In genomic region chr11:70021264-70022132, GRCm38 (mm10) we compare ENCODE assay signal across 8 mouse cellular contexts. TPM values are rescaled to one million over a fixed set of nuclear protein-coding genes. Genes with fewer than 3 reads are reported as not detected.
A peak's percentile ranks its signal among the peaks of the same experiment; 100 is the strongest.
DNase-seq lines count a peak whose midpoint lies in the region; ATAC-seq and TF ChIP-seq lines count a peak whose summit lies in the region.

No protein-coding gene starts in this region.

- no peaks in the 10 kb centered on the region for H3K36me3 ChIP-seq in hindbrain, embryonic 10.5 days
- no peaks in the 10 kb centered on the region for H3K36me3 ChIP-seq in lung, postnatal 0 days (ENCODE audit: insufficient read depth, low read length)

- H3K4me1 ChIP-seq in hindbrain, embryonic 10.5 days (replicated peaks) = peaks cover 96% of the 10 kb centered on the region
- H3K4me1 ChIP-seq in lung, postnatal 0 days (ENCODE audit: insufficient read depth, low read depth, low read length) = peaks cover 6% of the 10 kb centered on the region; the same call in 1 of the 2 replicates

- H3K27me3 ChIP-seq in hindbrain, embryonic 10.5 days (ENCODE audit: insufficient read depth, poor library complexity, severe bottlenecking) = no peaks in the 10 kb centered on the region
- no peaks in the 10 kb centered on the region for H3K27me3 ChIP-seq in lung, postnatal 0 days (replicated peaks; ENCODE audit: insufficient read depth, low read length)

- TF ChIP-seq EP300 in lung, postnatal 0 days (IDR thresholded peaks at IDR 0.05) = no peak

- H3K4me3 ChIP-seq in hindbrain, embryonic 10.5 days = peak overlapping the region; percentile 74
- peak overlapping the region; percentile 41 for H3K4me3 ChIP-seq in lung, postnatal 0 days (ENCODE audit: low read depth, low read length)

- no peak overlapping the region for H3K9ac ChIP-seq in lung, postnatal 0 days (replicated peaks; ENCODE audit: low read depth)

- H3K9me3 ChIP-seq in hindbrain, embryonic 10.5 days = no peaks in the 10 kb centered on the region
- no peaks in the 10 kb centered on the region for H3K9me3 ChIP-seq in lung, postnatal 0 days (ENCODE audit: low read length)

- TF ChIP-seq CTCF in lung, postnatal 0 days (IDR thresholded peaks at IDR 0.05) = peak; percentile 23; the same call in 1 of the 2 replicates

- peak overlapping the region; percentile 73 for H3K4me2 ChIP-seq in lung, postnatal 0 days (replicated peaks; ENCODE audit: low read depth, low read length)

- WGBS in hindbrain, embryonic 10.5 days = 2% methylated on average over 40 of the region's 40 CpGs
- 1% methylated on average over 39 of the region's 40 CpGs for WGBS in lung, postnatal 0 days

- DNase-seq in MEL-GATA-1-ER (ENCODE audit: extremely low read depth, low read depth) = peak; percentile 82
- peak; percentile 98 for DNase-seq in cerebellum, adult 8-10 months
- peak; percentile 98 for DNase-seq in forelimb bud, embryonic 11.5 days (ENCODE audit: low read depth, low spot score)
- DNase-seq in hindbrain, embryonic 10.5 days (ENCODE audit: low spot score) = peak; percentile 99
- peak; percentile 99 for DNase-seq in layer of hippocampus, adult 9-11 months
- peak; percentile 99 for DNase-seq in lung, postnatal 0 days (ENCODE audit: low spot score)
- DNase-seq in ovary, postnatal 14 days (ENCODE audit: low spot score) = peak; percentile 97
- peak; percentile 95 for DNase-seq in thymus, postnatal 14 days

- peak overlapping the region; percentile 96 for H3K27ac ChIP-seq in hindbrain, embryonic 10.5 days
- H3K27ac ChIP-seq in lung, postnatal 0 days (ENCODE audit: low read length) = peak overlapping the region; percentile 2; the same call in 1 of the 2 replicates

- peak; percentile 84 for ATAC-seq in lung, postnatal 0 days

RNA-seq across cellular contexts. Expression of gene Dlg4, which starts 4.8 kb away (rescaled TPM):
- 16.4 and 19.9 TPM in 2 replicates for polyA plus RNA-seq in hindbrain, embryonic 10.5 days (2016; fragmentation: Nextera tagmentation; extraction: Ambion mirVana)
- polyA plus RNA-seq in lung, postnatal 0 days (2015; fragmentation: Nextera tagmentation; extraction: Ambion mirVana) = 2.0 and 2.1 TPM in 2 replicates

RNA-seq across cellular contexts. Expression of gene Acadvl, which starts 6.3 kb away (rescaled TPM):
- polyA plus RNA-seq in hindbrain, embryonic 10.5 days (2016; fragmentation: Nextera tagmentation; extraction: Ambion mirVana) = 44.9 and 51.7 TPM in 2 replicates
- polyA plus RNA-seq in lung, postnatal 0 days (2015; fragmentation: Nextera tagmentation; extraction: Ambion mirVana) = 92.0 and 95.2 TPM in 2 replicates

RNA-seq across cellular contexts. Expression of gene Dvl2, which starts 21.1 kb away (rescaled TPM):
- polyA plus RNA-seq in hindbrain, embryonic 10.5 days (2016; fragmentation: Nextera tagmentation; extraction: Ambion mirVana) = 50.3 and 51.8 TPM in 2 replicates
- polyA plus RNA-seq in lung, postnatal 0 days (2015; fragmentation: Nextera tagmentation; extraction: Ambion mirVana) = 14.6 and 15.1 TPM in 2 replicates

RNA-seq across cellular contexts. Expression of gene Phf23, which starts 25.9 kb away (rescaled TPM):
- 93.7 and 98.1 TPM in 2 replicates for polyA plus RNA-seq in hindbrain, embryonic 10.5 days (2016; fragmentation: Nextera tagmentation; extraction: Ambion mirVana)
- 57.5 and 61.3 TPM in 2 replicates for polyA plus RNA-seq in lung, postnatal 0 days (2015; fragmentation: Nextera tagmentation; extraction: Ambion mirVana)

RNA-seq across cellular contexts. Expression of gene Gabarap, which starts 30.6 kb away (rescaled TPM):
- polyA plus RNA-seq in hindbrain, embryonic 10.5 days (2016; fragmentation: Nextera tagmentation; extraction: Ambion mirVana) = 421 and 580 TPM in 2 replicates
- 624 and 645 TPM in 2 replicates for polyA plus RNA-seq in lung, postnatal 0 days (2015; fragmentation: Nextera tagmentation; extraction: Ambion mirVana)

Comparison
In these comparisons a context has a peak if more than half of its experiments do, and no peak if none do; other contexts are left out.
1. Peak in every context shown above with its lines: DNase-seq, ATAC-seq, H3K4me3 ChIP-seq and H3K27ac ChIP-seq.